Mouse (Mus musculus) thymus, adult 2 months (tissue): ENCODE results near the gene Htra3.

Experiments
- CTCF ChIP-seq: fragments of 200-500 bp; IDR thresholded peaks from 2 replicates; pipeline ENCODE4 v1.5.1; 2012; ENCODE audit warnings: mild to moderate bottlenecking, control low read depth, low read length, moderate library complexity, borderline replicate concordance; ENCODE audit not compliant: control insufficient read depth, poor library complexity, insufficient read depth; ENCODE audit errors: extremely low read depth
- POLR2A ChIP-seq: fragments of 200-500 bp; IDR thresholded peaks from 2 replicates; pipeline ENCODE4 v1.6.1; 2012; ENCODE audit warnings: mild to moderate bottlenecking, low read length, control low read depth, moderate library complexity; ENCODE audit not compliant: control insufficient read depth, poor library complexity, insufficient read depth; ENCODE audit errors: extremely low read depth

DNA sequence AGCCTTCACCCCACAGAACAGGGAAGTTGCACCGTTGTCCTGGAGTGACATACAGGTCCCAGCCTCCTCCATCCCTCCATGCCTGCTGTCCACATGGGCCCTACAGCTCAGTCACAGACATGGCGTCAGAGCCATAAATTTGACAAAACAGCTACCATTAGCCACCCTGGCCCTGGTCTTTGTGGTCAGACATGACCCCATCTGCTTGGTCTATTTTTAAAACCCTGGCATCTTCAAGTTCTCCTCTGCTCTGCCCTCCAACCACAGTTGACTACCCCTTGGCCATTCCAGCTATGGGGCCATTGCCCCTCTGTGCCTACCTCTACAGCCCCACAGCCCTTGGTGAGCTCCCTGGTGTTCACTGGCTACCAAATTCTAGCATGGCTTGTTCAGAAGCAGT lies 69.6 kb downstream of the Htra3 start:
- no peak for TF ChIP-seq POLR2A
- TF ChIP-seq CTCF, result no peak
